Comparison of ENCODE assay signal across 8 mouse cellular contexts in the genomic region with DNA sequence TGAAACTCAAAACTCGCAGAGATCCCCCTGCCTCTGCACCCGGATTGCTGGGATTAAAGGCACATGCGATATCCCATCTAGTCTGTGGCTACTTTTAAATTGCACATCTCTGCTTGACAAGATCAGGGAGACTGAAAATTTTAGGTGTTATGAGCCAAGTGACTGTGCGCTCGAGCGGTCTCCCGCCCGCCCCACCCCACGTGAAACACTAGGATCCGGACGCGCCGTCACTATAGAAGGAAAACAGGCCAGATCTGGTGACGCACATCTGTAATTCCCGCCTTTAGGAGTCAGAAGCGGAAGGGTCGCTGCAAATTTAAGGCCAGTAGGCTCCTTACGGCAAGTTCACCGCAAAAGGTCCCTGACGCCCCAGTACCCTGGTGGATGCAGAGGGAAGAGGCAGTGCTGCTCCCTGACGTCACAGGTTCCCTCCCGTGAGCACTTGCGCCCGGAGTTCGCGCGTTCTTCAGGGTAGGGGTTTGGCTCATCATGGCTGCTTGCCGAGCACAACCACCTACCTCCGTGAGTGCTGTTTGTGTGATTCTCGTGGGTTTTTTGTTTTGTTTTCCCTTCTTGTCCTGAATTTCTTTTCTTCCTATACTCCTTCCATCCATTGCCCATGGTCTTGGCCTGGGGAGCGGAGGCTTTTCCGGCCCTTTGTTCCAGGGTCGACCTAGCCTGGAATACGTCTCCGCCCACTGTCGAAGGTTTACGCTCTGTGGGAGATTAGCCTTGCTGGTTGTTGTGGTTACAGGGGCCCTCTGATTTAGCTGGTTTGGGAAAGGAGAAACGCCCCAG. TPM values are rescaled to one million over a fixed set of nuclear protein-coding genes. Genes with fewer than 3 reads are reported as not detected.
DNase-seq lines count a peak whose midpoint lies in the region; ATAC-seq and TF ChIP-seq lines count a peak whose summit lies in the region.

Gene Ctc1 (plus strand): TSS at position 268 of the 798 bp plus-strand sequence.

- DNase-seq in Patski (ENCODE audit: low read depth, low spot score): peak; percentile 49
- DNase-seq in cerebellum, postnatal 14 days: peak; percentile 92 to 93
- peak; percentile 75 to 83 for DNase-seq in frontal cortex, postnatal 25 days (ENCODE audit: low spot score in 2 of 2)
- peak; percentile 94 for DNase-seq in hindbrain, embryonic 14.5 days (ENCODE audit: low spot score)
- peak; percentile 84 for DNase-seq in left cerebral cortex, adult 11 months (ENCODE audit: low spot score)
- peak; percentile 93 for DNase-seq in lung, postnatal 4 days
- peak; percentile 78 for DNase-seq in retina, postnatal 7 days (ENCODE audit: low read depth, low spot score)
- DNase-seq in urinary bladder, adult 2 months (ENCODE audit: low spot score): peak; percentile 74

- H3K9ac ChIP-seq in hindbrain, embryonic 14.5 days: peak within 1 kb of the TSS; percentile 83

- peaks cover 14% of the 10 kb centered on the region for H3K4me1 ChIP-seq in hindbrain, embryonic 14.5 days (replicated peaks; ENCODE audit: control insufficient read depth, insufficient read depth, low read length)

- POLR2A ChIA-PET in Patski (lab: Charles Lee): interaction anchor here (0.6 to 0.9 kb wide), 3 partner anchors 14 to 24 kb away, joined by 3 to 4 read pairs (median 4); no protein-coding TSS in a partner anchor

- ATAC-seq in Patski: peak; percentile 92
- ATAC-seq in hindbrain, embryonic 14.5 days (ENCODE audit: low FRiP score): peak; percentile 95

- H3K27me3 ChIP-seq in Patski: no peaks in the 10 kb centered on the region
- no peaks in the 10 kb centered on the region for H3K27me3 ChIP-seq in hindbrain, embryonic 14.5 days (ENCODE audit: control insufficient read depth, insufficient read depth, low read length)

- peak within 1 kb of the TSS; percentile 85 for H3K27ac ChIP-seq in hindbrain, embryonic 14.5 days

- in situ Hi-C loops in Patski (cut with MboI; ENCODE audit: low pct_unique_long_range_greater_than_20kb): no loop called here

- no peaks in the 10 kb centered on the region for H3K36me3 ChIP-seq in hindbrain, embryonic 14.5 days (replicated peaks; ENCODE audit: control insufficient read depth, insufficient read depth)

- no peaks in the 10 kb centered on the region for H3K9me3 ChIP-seq in hindbrain, embryonic 14.5 days (ENCODE audit: control insufficient read depth, low read length)

- peak within 1 kb of the TSS; percentile 54 for H3K4me2 ChIP-seq in hindbrain, embryonic 14.5 days (replicated peaks)

- 4% methylated on average over 38 of the region's 38 CpGs for WGBS in hindbrain, embryonic 14.5 days

- CTCF ChIA-PET in Patski (lab: Charles Lee): interaction anchor here (1.6 to 1.8 kb wide), 2 partner anchors 18 to 20 kb away, joined by 4 to 6 read pairs; no protein-coding TSS in a partner anchor

- TF ChIP-seq CTCF in Patski (IDR thresholded peaks at IDR 0.05): peak; percentile 43

- peak within 1 kb of the TSS; percentile 57 for H3K4me3 ChIP-seq in hindbrain, embryonic 14.5 days (replicated peaks; ENCODE audit: low read length)

RNA-seq across cellular contexts. Expression of gene Ctc1, which starts in this region (rescaled TPM):
- 44.1 TPM for polyA plus RNA-seq in Patski (2021)
- polyA plus RNA-seq in hindbrain, embryonic 14.5 days (2014; fragmentation: Nextera tagmentation; extraction: Ambion mirVana): 54.4 and 58.9 TPM in 2 replicates
- polyA plus RNA-seq in urinary bladder, adult 2 months (2012; rRNA removed): 26.3 and 29.0 TPM in 2 replicates

Comparison
In these comparisons a context has a peak if more than half of its experiments do, and no peak if none do; other contexts are left out.
1. Peak in every context shown above with its lines: DNase-seq, ATAC-seq, H3K4me3 ChIP-seq and H3K27ac ChIP-seq.